Mouse (Mus musculus) megakaryocyte, embryonic 14.5 days (primary cell): ENCODE measurements around the gene Tmem233.

Source experiments
- FLI1 ChIP-seq: IDR thresholded peaks from 2 replicates; pipeline ENCODE4 v1.6.1; 2012; ENCODE audit warnings: low read length, inconsistent platforms, mixed read lengths
- GATA1 ChIP-seq: IDR thresholded peaks from 3 replicates; pipeline ENCODE4 v1.6.1; 2012; ENCODE audit warnings: mixed read lengths, low read length, inconsistent platforms, borderline replicate concordance

DNA sequence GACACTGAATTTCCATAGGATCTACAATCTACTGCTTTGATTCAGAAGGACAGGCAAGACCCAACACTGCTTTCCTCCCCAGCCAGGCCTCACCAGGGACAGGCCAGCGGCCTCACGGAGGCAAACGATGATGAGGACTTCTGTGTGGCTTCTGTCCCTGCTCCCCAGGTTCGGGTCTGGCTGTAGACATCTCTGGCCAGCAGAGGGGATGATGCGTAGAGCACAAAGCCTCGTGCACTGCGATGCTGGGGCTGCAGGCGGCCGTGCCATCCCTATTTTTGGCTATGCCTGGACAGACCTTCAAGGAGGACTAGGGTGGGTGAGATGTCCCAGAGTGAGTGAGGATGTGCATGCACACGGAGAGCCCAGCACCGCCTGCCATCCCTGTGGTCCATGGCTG lies 68.8 kb downstream of the Tmem233 start:
- TF ChIP-seq FLI1 (no peak), GATA1 (no peak)
